Mouse (Mus musculus): ENCODE measurements around the gene Lrp2.

DNA sequence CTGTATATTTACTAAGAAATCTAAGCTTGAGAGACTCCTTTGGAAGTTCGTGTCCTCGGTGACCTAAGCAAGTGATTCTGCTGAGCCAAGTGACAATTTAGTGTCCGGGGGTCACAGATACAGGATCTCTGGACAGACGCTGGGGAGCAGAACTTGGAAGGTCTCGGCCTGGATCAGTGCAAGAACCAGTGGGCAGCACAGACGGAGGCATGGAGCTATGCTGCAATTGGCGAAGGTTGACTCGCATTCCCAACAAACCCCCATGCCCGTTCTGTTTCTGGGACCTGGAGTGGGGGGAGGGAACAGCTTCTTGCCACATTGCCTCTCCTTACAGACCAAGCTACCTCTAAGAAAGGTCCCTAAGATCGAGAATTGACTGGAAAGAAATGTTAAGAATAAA lies 158.7 kb downstream of the Lrp2 start:
- TF ChIP-seq MAZ (IDR thresholded peaks at IDR 0.05; ENCODE audit: low read depth, low read length) (no peak), MEF2A (IDR thresholded peaks at IDR 0.05; ENCODE audit: borderline replicate concordance, low read depth, low read length) (no peak), MAFK (IDR thresholded peaks at IDR 0.05; ENCODE audit: insufficient replicate concordance, low read length) (no peak), ZNF384 (IDR thresholded peaks at IDR 0.05; ENCODE audit: low read depth, low read length) (no peak)
